Mouse (Mus musculus) testis, postnatal 10 days (tissue): ENCODE data around the gene Vps16.

ENCODE experiments used
- DNase-seq: peaks from one replicate; pipeline ENCODE4 v3.0.0; 2021; ENCODE audit warnings: low spot score

Vps16 gene

GRCm38 (mm10) chr2:130461287-130462071 is 37.3 kb downstream of the Vps16 start:
- no peak for DNase-seq

- no peak for DNase-seq
These were observed 42.3 kb downstream of the Vps16 start for GRCm38 (mm10) chr2:130466438-130466837.

DNA sequence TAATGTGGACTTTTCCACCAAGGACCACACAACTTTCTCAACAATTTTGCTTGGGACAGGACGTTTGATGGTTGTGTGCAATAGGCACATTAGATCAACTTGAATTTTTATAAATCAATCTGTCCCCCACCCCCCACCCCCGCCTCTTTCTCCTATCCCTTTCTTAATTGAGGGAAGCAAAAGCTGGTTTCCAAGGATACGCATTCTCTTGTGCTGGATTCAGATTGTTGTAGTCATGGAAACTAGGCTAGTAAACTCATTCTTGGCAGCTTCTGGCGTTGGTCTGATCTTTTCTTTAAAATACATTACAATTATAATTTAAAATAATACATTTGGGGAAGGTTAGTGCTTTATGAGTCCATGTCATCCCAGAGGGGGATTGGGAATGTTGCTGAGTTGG is 45.2 kb downstream of the Vps16 start:
- DNase-seq: no peak

GRCm38 (mm10) chr2:130469935-130470334 is 45.8 kb downstream of the Vps16 start:
- no peak for DNase-seq

GRCm38 (mm10) chr2:130472908-130473510 is 48.9 kb downstream of the Vps16 start:
- no peak for DNase-seq

DNA sequence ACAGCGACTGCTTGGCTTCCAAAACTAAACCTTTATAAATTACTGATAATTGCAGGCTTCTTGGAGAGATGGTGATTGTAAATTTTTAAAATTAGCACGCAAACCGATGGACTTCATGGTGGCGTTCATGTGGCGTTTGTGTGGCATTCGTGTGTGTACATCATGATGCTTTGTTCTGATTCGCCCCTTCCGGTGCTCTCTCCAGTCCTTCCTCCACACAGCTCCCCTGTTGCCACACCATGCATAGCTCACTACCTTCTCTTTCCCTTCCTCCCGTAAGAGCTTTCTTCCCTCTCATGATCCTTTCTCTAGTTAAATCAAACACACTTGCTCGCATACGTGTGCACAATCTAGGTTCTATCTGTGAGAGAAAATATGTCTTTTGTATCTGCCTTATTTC is 51.6 kb downstream of the Vps16 start:
- no peak for DNase-seq

GRCm38 (mm10) chr2:130476666-130477297 is 52.6 kb downstream of the Vps16 start:
- DNase-seq: no peak

- no peak for DNase-seq
These were observed 58.0 kb downstream of the Vps16 start for GRCm38 (mm10) chr2:130482177-130482576.

DNA sequence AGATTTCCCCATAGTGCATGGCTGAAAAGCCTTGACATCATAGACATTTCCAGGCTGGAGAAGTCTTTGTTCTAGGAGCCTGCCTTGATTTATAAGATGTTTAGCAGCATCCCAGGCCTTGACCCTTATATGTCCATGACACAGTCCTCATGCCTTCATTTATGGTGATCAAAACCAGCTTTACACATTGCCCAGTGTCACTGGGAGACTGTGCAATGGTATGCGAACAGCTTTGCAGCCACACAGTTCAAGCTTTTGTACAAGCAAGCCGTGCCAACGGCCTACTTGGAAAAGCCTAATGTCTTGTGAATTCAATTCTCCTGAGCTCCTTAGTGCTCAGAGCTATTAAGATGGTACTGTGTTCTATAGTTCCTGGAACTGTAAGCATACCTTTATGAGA is 58.6 kb downstream of the Vps16 start:
- DNase-seq: no peak

DNA sequence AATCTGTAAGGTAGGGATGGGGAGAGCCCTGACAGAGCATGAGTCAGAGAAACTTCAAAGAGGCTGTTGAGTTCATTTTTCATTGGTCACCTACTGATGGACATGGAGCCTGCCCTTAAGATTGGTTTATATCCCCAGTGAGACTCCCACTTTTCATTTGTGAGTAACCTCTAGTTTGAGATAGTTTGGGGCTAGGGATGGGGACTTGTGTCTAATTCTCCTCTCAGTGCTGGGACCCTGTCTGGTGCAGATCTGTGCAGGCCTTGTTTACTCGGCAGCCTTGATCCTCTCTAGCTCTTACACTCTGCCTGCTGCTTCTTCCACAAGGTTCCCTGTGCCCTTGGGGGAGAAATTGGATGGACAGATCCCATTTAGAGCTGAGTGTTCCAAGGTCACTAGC is 60.1 kb downstream of the Vps16 start:
- no peak for DNase-seq

GRCm38 (mm10) chr2:130488002-130488401 is 63.9 kb downstream of the Vps16 start:
- no peak for DNase-seq

- no peak for DNase-seq
These were observed 64.5 kb downstream of the Vps16 start for GRCm38 (mm10) chr2:130488600-130488999.

DNA sequence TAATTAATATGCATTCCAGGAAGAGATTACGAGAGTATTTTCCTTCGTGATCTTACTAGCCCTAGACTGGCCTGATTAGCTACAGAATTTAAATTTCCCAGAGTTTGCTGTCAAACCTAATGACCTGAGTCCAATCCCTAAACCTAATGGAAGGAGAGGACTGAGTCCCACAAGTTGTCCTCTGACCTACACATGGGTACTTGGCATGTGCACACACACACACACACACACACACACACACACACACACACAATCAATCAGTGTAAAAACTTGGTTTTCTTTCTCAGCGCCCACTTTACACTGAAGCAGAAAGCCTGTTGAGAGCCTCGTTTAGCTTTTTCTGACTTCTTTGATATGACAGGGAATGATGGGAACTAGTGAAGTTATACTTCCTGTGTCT is 67.0 kb downstream of the Vps16 start:
- DNase-seq: no peak

GRCm38 (mm10) chr2:130491587-130491986 is 67.4 kb downstream of the Vps16 start:
- no peak for DNase-seq
